In genomic region chr12:111370249-111370648, GRCm38 (mm10) we compare ENCODE assay signal across 10 mouse cellular contexts. TPM values are rescaled to one million over a fixed set of nuclear protein-coding genes. Genes with fewer than 3 reads are reported as not detected.
DNase-seq lines count a peak whose midpoint lies in the region; ATAC-seq and TF ChIP-seq lines count a peak whose summit lies in the region.
"Had no signal": no experiment of that assay in that cellular context is flagged by ENCODE, and none has a peak within 500 bp of the region (broad histone marks: within the 10 kb centered on the region; RNA-seq: fewer than 3 reads in every experiment).

No protein-coding gene starts in this region.

- H3K27ac ChIP-seq in lung, embryonic 14.5 days (ENCODE audit: low read depth) = no peak overlapping the region
- peak overlapping the region; percentile 50 for H3K27ac ChIP-seq in liver, adult 2 months (replicated peaks; ENCODE audit: insufficient read depth, low read depth, low read length)
- no peak overlapping the region for H3K27ac ChIP-seq in small intestine, adult 2 months (ENCODE audit: insufficient read depth, low read depth, low read length)
- H3K27ac ChIP-seq in midbrain, embryonic 10.5 days (replicated peaks) = no peak overlapping the region

- no peak for ATAC-seq in lung, embryonic 14.5 days (ENCODE audit: insufficient read depth)
- ATAC-seq: inflammation-experienced regulatory T-cells, adult 6 months had no signal

- TF ChIP-seq CTCF in lung, embryonic 14.5 days (IDR thresholded peaks at IDR 0.05; ENCODE audit: low read depth) = peak; percentile 23; the same call in 1 of the 2 replicates
- TF ChIP-seq CTCF in liver, adult 2 months (IDR thresholded peaks at IDR 0.05; ENCODE audit: low read depth, low read length) = peak; percentile 30; the same call in 1 of the 2 replicates
- peak; percentile 23; the same call in 1 of the 2 replicates for TF ChIP-seq CTCF in small intestine, adult 2 months (IDR thresholded peaks at IDR 0.05; ENCODE audit: extremely low read depth, insufficient read length, insufficient replicate concordance, low read depth, low read length)

- H3K9ac ChIP-seq in lung, embryonic 14.5 days = no peak overlapping the region
- H3K9ac ChIP-seq in liver, adult 2 months (ENCODE audit: low read depth, low read length) = no peak overlapping the region

- H3K4me2 ChIP-seq in lung, embryonic 14.5 days = no peak overlapping the region

- no peak for TF ChIP-seq POLR2A in liver, adult 2 months (IDR thresholded peaks at IDR 0.05; ENCODE audit: extremely low read depth, insufficient read depth, low read length)
- no peak for TF ChIP-seq POLR2A in small intestine, adult 2 months (IDR thresholded peaks at IDR 0.05; ENCODE audit: low read depth, low read length)

- H3K4me3 ChIP-seq in lung, embryonic 14.5 days (ENCODE audit: low read depth, low read length) = no peak overlapping the region
- no peak overlapping the region for H3K4me3 ChIP-seq in liver, adult 2 months (ENCODE audit: insufficient read depth, low read depth, low read length)
- H3K4me3 ChIP-seq in small intestine, adult 2 months (ENCODE audit: low read depth, low read length) = no peak overlapping the region
- H3K4me3 ChIP-seq in midbrain, embryonic 10.5 days = no peak overlapping the region

- peaks cover 51% of the 10 kb centered on the region for H3K79me2 ChIP-seq in liver, adult 2 months (ENCODE audit: control insufficient read depth, insufficient read depth, low read length)

- WGBS in lung, embryonic 14.5 days = 55% methylated on average over 4 of the region's 4 CpGs
- WGBS in liver, adult 2 months = 28% methylated on average over 4 of the region's 4 CpGs
- WGBS in small intestine, adult 2 months = 37% methylated on average over 4 of the region's 4 CpGs
- 59% methylated on average over 4 of the region's 4 CpGs for WGBS in midbrain, embryonic 10.5 days

- H3K9me3 ChIP-seq in lung, embryonic 14.5 days (ENCODE audit: low read depth, low read length) = no peaks in the 10 kb centered on the region
- H3K9me3 ChIP-seq in midbrain, embryonic 10.5 days (replicated peaks) = no peaks in the 10 kb centered on the region

- H3K4me1 ChIP-seq in lung, embryonic 14.5 days (ENCODE audit: insufficient read depth) = peaks cover 14% of the 10 kb centered on the region; the same call in 1 of the 2 replicates
- peaks cover 44% of the 10 kb centered on the region for H3K4me1 ChIP-seq in liver, adult 2 months (ENCODE audit: control insufficient read depth, insufficient read depth, low read length)
- H3K4me1 ChIP-seq in small intestine, adult 2 months (ENCODE audit: control insufficient read depth, insufficient read depth, insufficient read length, low read length) = peaks cover 34% of the 10 kb centered on the region
- H3K4me1 ChIP-seq in midbrain, embryonic 10.5 days = peaks cover 36% of the 10 kb centered on the region

- no peaks in the 10 kb centered on the region for H3K36me3 ChIP-seq in lung, embryonic 14.5 days (ENCODE audit: insufficient read depth)
- H3K36me3 ChIP-seq in liver, adult 2 months (ENCODE audit: control insufficient read depth, insufficient read depth, low read length) = no peaks in the 10 kb centered on the region
- no peaks in the 10 kb centered on the region for H3K36me3 ChIP-seq in small intestine, adult 2 months (ENCODE audit: control insufficient read depth, insufficient read depth, low read length)
- no peaks in the 10 kb centered on the region for H3K36me3 ChIP-seq in midbrain, embryonic 10.5 days

- H3K27me3 ChIP-seq in lung, embryonic 14.5 days (ENCODE audit: insufficient read depth, low read length) = no peaks in the 10 kb centered on the region
- no peaks in the 10 kb centered on the region for H3K27me3 ChIP-seq in liver, adult 2 months (ENCODE audit: control insufficient read depth, insufficient read depth, low read length)
- no peaks in the 10 kb centered on the region for H3K27me3 ChIP-seq in small intestine, adult 2 months (ENCODE audit: control insufficient read depth, insufficient read depth, low read length)
- H3K27me3 ChIP-seq in midbrain, embryonic 10.5 days (ENCODE audit: low read depth, poor library complexity, severe bottlenecking) = no peaks in the 10 kb centered on the region

- DNase-seq in lung, embryonic 14.5 days = no peak
- DNase-seq in lung, postnatal 4 days = no peak
- DNase-seq in ZHBTc4 (ENCODE audit: low read depth, low spot score) = peak; percentile 81
- peak; percentile 81 for DNase-seq in liver, adult 2 months (ENCODE audit: extremely low read depth, low read depth, low spot score)
- no peak for DNase-seq in midbrain, embryonic 10.5 days (ENCODE audit: low spot score)
- DNase-seq in adrenal gland, adult 2 months = no peak
- DNase-seq: layer of hippocampus, postnatal 36 days; thymus, adult 18-20 months had no signal

RNA-seq across cellular contexts. Expression of gene Cdc42bpb, which starts 7.3 kb away (rescaled TPM):
- polyA plus RNA-seq in lung, embryonic 14.5 days (2014; fragmentation: Nextera tagmentation; extraction: Ambion mirVana) = 45.1 and 47.5 TPM in 2 replicates
- 19.5 and 28.7 TPM in 2 replicates for total RNA-seq in liver, adult 2 months (2014; rRNA removed)
- polyA plus RNA-seq in liver, adult 2 months (2012; rRNA removed) = 96.3 and 122 TPM in 2 replicates
- polyA plus RNA-seq in small intestine, adult 2 months (2012; rRNA removed) = 190 and 472 TPM in 2 replicates
- 31.4 and 32.0 TPM in 2 replicates for polyA plus RNA-seq in midbrain, embryonic 10.5 days (2016; fragmentation: Nextera tagmentation; extraction: Ambion mirVana)
- total RNA-seq in adrenal gland, adult 2 months (2021) = 100 to 1,000 TPM; 119 to 120 TPM
- 339 and 354 TPM in 2 replicates for polyA plus RNA-seq in adrenal gland, adult 2 months (2012; rRNA removed)

RNA-seq across cellular contexts. Expression of gene Lbhd2, which starts 36.4 kb away (rescaled TPM):
- 0.50 and 0.68 TPM in 2 replicates for polyA plus RNA-seq in lung, embryonic 14.5 days (2014; fragmentation: Nextera tagmentation; extraction: Ambion mirVana)
- total RNA-seq in liver, adult 2 months (2014; rRNA removed) = not detected in 2 replicates
- polyA plus RNA-seq in liver, adult 2 months (2012; rRNA removed) = not detected in 2 replicates
- not detected in 2 replicates for polyA plus RNA-seq in small intestine, adult 2 months (2012; rRNA removed)
- polyA plus RNA-seq in midbrain, embryonic 10.5 days (2016; fragmentation: Nextera tagmentation; extraction: Ambion mirVana) = not detected in 2 replicates
- total RNA-seq in adrenal gland, adult 2 months (2021) = under 1 TPM; 0.46 to 0.48 TPM
- polyA plus RNA-seq in adrenal gland, adult 2 months (2012; rRNA removed) = 0.17 and 0.30 TPM in 2 replicates

RNA-seq across cellular contexts. Expression of gene Exoc3l4, which starts 46.6 kb away (rescaled TPM):
- 10.3 and 10.7 TPM in 2 replicates for polyA plus RNA-seq in lung, embryonic 14.5 days (2014; fragmentation: Nextera tagmentation; extraction: Ambion mirVana)
- total RNA-seq in liver, adult 2 months (2014; rRNA removed) = 1.0 and 1.2 TPM in 2 replicates
- 3.0 and 3.4 TPM in 2 replicates for polyA plus RNA-seq in liver, adult 2 months (2012; rRNA removed)
- polyA plus RNA-seq in small intestine, adult 2 months (2012; rRNA removed) = 356 and 552 TPM in 2 replicates
- 3.7 and 4.3 TPM in 2 replicates for polyA plus RNA-seq in midbrain, embryonic 10.5 days (2016; fragmentation: Nextera tagmentation; extraction: Ambion mirVana)
- total RNA-seq in adrenal gland, adult 2 months (2021) = 1 to 10 TPM; 4.7 to 7.7 TPM
- polyA plus RNA-seq in adrenal gland, adult 2 months (2012; rRNA removed) = 12.7 and 13.9 TPM in 2 replicates
- polyA plus RNA-seq: inflammation-experienced regulatory T-cells, adult 6 months had no signal

Comparison
In these comparisons a context has a peak if more than half of its experiments do, and no peak if none do; other contexts are left out.
1. DNase-seq: peak in ZHBTc4 (single experiment) and liver, adult 2 months (single experiment); none in lung, embryonic 14.5 days (single experiment), lung, postnatal 4 days (0 of 2), midbrain, embryonic 10.5 days (single experiment) and adrenal gland, adult 2 months (single experiment).
2. RNA of gene Exoc3l4, which starts 46.6 kb away (polyA plus RNA-seq): 356 to 552 TPM in small intestine, adult 2 months; 12.7 to 13.9 TPM in adrenal gland, adult 2 months, 10.3 to 10.7 TPM in lung, embryonic 14.5 days, 3.7 to 4.3 TPM in midbrain, embryonic 10.5 days and 3.0 to 3.4 TPM in liver, adult 2 months; every median in the first group is over 10 times any median in the second.
3. Peak in every context shown above with its lines, with median percentiles within 50 percentile points of each other: CTCF ChIP-seq.